Mouse (Mus musculus): ENCODE measurements around the gene Cep131.

DNA sequence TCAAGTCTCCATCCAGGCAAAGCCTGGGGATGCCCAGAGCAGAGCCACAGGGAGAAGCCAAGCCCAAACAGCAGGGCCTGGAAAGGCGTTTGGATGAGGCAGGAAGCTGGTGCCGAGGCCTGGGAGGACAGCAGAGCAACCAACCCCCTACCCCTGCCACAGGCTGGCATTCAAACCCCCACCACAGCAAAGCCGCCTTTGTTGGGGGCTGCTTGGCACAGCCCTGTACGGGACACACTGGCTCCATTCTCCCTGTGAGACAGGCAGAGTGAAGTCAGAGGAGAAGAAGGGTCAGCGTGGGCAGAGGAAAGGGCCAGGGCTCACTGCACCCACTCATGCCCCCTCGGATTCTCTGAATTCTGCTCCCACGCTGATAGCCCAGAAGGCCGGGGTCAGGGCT lies 69.6 kb downstream of the Cep131 start:
- no peak for TF ChIP-seq EP300 (optimal IDR thresholded peaks at IDR 0.05)
- TF ChIP-seq CTCF (IDR thresholded peaks at IDR 0.05; ENCODE audit: low read depth) = no peak
